Mouse (Mus musculus): ENCODE results near the gene Kcnq1. TPM values are rescaled to one million over a fixed set of nuclear protein-coding genes. Genes with fewer than 3 reads are reported as not detected.

The Kcnq1 gene
- polyA plus RNA-seq, 2 experiments from 2014 or later = not detected

GRCm38 (mm10) chr7:143328185-143328915, 222.2 kb downstream of the Kcnq1 start:
- ATAC-seq = no peak

DNA sequence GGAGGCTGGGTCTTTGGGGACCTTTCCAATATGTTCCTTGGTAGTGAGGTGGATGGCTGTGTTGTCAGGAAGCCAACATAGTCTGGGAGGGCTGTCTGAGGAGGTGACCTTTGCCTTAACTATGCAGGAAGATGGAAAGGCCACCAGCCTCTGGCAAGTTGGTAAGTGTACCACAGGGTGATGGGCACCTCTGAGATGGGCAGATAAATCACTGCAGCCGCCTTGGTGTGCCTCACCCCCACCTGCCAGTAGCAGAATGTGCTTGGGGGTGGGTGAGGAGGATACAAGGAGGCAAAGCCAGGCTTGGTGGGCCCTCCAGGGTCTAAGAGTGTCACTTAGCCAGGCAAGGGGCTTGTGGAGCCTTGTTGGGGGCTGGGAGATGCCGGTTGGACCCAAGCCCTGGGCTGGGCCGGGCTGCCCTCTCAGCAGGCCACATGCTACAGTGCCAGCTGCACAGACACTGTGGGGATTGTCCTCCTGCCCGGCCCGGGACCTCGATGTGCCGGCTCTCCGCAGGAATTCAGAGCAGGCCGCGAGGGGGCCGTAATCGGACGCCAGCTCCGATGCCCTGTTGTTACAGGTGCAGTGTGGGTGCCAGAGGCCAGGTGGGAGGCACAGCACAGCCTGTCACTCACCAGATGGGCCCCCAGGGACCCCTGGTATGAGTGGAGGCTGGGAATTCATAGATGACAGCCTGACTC, 223.1 kb downstream of the Kcnq1 start:
- ATAC-seq = no peak

DNA sequence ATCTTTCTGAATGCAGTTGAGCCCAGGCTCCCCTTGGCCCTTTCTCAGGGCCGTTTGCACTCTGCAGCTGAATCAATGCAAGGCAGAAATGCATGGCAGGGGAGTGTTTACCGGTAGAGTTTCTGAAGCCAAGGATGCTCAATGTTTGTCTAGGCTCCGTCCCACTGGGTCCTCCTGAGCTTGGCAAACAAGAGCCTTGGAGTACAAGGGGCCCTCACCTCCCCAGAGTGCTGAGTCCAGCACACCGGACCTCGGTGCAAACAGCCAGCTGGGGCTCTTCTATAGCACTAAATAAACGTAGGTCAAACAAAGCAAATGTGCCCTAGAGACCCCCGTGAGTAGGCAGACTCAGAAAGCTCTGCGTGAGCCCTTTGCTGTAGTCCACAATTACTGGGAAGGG, 226.9 kb downstream of the Kcnq1 start:
- no peak for ATAC-seq

- ATAC-seq = no peak
Measured at GRCm38 (mm10) chr7:143333604-143334003, 227.4 kb downstream of the Kcnq1 start.

- no peak for ATAC-seq
Measured at GRCm38 (mm10) chr7:143338690-143339089, 232.5 kb downstream of the Kcnq1 start.

GRCm38 (mm10) chr7:143340601-143341281, 234.6 kb downstream of the Kcnq1 start:
- ATAC-seq = no peak

DNA sequence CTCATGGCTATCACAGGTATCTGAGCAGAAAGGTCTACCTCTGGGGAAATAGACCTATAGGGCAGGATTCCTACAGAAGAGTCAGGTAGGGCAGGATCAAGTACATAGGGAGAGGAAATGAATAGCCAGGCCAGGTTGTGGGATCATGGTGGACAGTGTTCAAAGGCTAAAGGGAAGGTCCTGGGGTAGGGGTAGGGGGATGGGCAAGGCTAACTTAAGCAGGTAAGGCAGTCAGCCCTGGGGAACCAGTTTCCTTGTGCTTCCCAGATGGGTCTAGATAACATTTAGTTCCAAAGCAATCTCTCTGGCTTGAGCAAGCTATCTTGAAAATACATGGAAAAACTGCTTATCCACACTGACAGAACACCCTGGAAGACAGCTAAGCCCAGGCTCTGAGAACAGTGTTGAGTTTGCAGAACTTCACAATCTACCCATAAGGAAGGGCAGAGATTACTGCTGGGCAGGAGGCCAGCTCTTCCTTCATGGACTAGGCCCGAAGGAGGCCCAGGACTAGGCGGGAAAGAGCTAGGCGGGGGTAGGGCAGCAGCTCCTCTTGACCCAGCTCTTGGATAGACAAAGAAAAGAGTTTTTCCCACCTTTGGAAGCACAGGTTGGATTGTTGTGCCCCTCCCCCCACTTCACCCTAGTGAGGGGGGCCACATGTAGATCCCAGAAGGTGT, 235.3 kb downstream of the Kcnq1 start:
- no peak for ATAC-seq

DNA sequence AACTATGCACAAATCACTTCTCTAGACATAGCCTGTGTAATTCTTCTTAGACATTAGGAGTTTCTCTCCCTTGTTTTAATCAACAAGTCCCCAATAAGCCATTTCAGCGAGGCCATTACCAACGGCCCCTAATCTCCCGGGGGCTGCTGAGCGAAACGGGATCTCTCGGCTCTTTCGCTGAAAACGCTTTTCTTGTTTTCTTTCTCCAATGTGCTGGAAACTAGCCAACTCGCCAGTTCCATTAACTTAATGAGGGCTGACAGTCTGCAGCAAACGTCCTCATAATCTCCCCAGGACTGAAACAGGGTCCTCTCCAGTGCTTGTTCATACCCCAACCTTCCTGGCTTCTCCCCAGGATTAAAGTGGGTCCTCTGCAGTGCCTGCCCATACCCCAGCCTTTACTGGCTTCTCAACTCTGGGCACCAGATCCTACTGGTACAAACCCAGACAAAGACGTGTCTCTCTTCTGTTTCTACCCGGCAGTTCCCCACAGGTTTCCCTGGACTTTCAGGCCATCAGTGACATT, 237.7 kb downstream of the Kcnq1 start:
- ATAC-seq = no peak

GRCm38 (mm10) chr7:143349287-143349686, 243.1 kb downstream of the Kcnq1 start:
- no peak for ATAC-seq

GRCm38 (mm10) chr7:143349848-143350247, 243.7 kb downstream of the Kcnq1 start:
- no peak for ATAC-seq

DNA sequence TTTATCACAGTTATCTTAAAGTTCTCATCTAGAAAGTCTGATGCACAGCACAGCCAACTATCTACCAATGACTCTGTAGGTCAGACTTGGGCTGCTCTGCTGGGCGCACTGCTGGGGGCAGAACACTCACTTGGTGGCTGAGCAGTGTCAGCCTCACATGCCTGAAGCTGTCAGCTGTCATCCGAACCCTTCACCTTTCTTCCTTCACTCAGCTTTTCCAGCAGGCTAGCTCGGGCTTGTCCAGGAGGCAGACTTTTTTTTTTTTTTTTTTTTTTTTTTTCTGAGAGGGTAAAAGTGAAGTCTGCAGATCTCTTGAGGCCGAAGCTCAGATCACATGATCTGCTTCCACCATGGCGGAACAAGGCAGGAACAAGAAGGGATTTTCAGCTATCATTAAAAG, 249.7 kb downstream of the Kcnq1 start:
- ATAC-seq = no peak

- no peak for ATAC-seq
Measured at GRCm38 (mm10) chr7:143357109-143357508, 250.9 kb downstream of the Kcnq1 start.

DNA sequence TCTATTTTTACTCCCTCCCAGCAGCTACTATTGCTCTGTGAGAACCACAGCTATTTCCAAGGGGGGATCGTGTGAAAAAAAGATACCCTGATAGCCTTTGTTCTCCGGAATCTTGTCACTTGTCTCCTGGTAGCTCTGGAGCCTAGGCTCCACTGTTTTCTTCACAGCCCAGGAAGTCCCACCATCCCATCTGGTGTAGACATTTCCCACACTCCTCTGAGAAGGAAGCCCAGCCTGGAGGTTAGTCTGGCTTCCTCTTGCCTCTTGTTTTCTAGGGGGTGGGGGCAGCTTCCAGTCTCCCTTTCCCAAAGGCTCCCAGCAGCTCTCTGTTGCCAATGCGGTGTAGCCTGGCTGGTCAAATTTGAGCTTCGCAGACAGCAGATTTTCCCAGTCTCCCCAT, 251.7 kb downstream of the Kcnq1 start:
- no peak for ATAC-seq

GRCm38 (mm10) chr7:143359762-143360161, 253.6 kb downstream of the Kcnq1 start:
- no peak for ATAC-seq

GRCm38 (mm10) chr7:143360776-143361175, 254.6 kb downstream of the Kcnq1 start:
- ATAC-seq = no peak

DNA sequence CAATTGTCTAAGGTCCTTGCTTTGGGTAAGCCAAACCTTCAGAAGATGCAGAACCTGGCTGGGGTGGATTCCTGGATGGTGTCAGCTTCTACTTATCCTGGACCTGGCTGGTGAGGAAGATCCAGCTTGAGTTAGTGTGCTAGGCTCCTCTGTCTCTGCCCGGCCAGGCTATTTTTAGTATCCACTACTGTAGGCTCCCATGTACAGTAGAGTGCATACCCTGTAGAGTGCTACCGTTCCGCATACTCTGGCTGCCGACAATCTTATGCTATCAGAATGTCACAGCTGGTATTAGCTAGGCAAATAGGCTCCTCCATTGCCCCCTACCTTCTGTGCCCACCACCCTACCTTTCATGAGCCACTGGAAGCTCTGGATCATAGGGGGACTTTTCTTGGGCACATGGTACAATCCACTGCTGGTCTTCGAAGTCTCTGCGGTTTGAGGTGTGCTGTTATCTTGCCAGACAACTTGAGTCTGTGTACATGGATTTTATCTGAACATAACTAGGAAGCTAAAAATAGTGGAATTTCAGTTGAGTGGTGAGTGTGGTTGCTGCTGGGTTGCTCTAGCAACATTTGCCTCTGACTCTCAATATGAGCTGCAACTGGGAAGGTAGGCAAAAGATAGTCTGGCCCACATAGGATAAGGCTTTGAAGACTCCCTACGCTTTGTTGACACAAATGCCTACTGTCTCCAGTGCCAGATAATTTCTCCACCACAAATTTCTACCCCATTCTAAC, 258.1 kb downstream of the Kcnq1 start:
- no peak for ATAC-seq

- no peak for ATAC-seq
Measured at GRCm38 (mm10) chr7:143364969-143365839, 259.0 kb downstream of the Kcnq1 start.

DNA sequence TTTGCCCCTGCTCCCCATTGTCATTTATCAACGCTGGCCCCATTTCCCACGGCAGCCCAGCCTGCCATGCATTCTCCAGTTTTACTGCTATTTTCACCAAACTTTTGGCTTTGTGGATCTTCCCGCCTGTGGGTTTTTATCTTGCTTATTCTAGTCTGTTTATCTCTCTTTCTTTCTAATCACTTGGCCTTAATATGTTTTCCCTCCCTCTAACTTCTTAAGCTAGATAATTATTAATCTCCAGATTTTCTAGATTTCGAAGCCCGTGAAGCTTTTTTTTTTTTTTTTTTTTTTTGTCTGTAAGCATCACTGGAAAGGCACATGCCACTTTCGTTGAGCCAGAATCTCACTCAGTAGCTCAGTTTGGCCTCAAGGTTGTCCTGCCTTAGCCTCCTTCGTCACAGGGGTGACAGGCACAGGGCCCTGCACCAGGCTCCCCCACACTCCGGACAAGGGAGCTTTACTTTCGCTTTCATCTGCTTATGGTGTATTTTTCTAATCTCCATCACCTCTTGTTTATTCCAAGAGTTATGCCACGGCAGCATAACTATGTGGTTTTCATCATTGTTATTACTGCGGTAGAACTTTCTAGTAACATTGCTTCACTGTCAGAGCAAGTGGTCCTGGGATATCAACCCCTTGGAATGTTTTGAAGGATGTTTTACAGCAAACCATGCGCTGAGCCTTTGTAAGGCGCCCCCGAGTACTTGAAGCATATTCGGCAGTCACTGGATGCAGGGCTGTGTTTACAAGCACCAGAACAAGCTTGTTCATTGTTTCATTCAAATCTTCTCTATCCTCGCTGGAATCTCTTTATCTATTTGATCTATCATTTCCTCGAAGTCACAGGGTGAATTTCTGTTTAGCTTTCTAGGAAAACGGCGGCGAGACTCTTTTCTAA, 261.5 kb downstream of the Kcnq1 start:
- no peak for ATAC-seq

- ATAC-seq = peak; percentile 85
Measured at GRCm38 (mm10) chr7:143368267-143368643, 262.1 kb downstream of the Kcnq1 start.

- ATAC-seq = no peak
Measured at GRCm38 (mm10) chr7:143371336-143371735, 265.2 kb downstream of the Kcnq1 start.

All from activated CD4-positive, CD25-positive, alpha-beta regulatory T cell, adult 4 months (primary cell).